Mouse (Mus musculus): ENCODE data around the gene Parp3.

Gene Parp3

GRCm38 (mm10) chr9:106428719-106429220 is 48.0 kb downstream of the Parp3 start:
- DNase-seq (ENCODE audit: low spot score): no peak

GRCm38 (mm10) chr9:106421865-106422160 is 54.9 kb downstream of the Parp3 start:
- DNase-seq (ENCODE audit: low spot score): peak; percentile 87

- DNase-seq (ENCODE audit: low spot score): no peak
Observed at GRCm38 (mm10) chr9:106421033-106421864, 55.5 kb downstream of the Parp3 start.

- no peak for DNase-seq (ENCODE audit: low spot score)
Observed at GRCm38 (mm10) chr9:106420608-106421007, 56.1 kb downstream of the Parp3 start.

Measured in adipocyte (in vitro differentiated cells).